Mouse (Mus musculus) cerebellum, adult 8-10 months (tissue): ENCODE measurements at regions not wholly inside any gene's neighbourhood (a gene's known extent, or its start where the extent isn't known, plus 50 kb on each side); places are given as distances from the start of the nearest gene placed in this dataset.

Source experiments
- DNase-seq: peaks from one replicate; pipeline ENCODE4 v3.0.0; 2022

- DNase-seq: no peak
These were observed 339.1 kb upstream of the Dph6 start for GRCm38 (mm10) chr2:114993882-114994281.

GRCm38 (mm10) chr2:114994691-114995347, 340.1 kb upstream of the Dph6 start:
- no peak for DNase-seq

- no peak for DNase-seq
These were observed 359.2 kb upstream of the Dph6 start for GRCm38 (mm10) chr2:115013916-115014315.

- no peak for DNase-seq
These were observed 372.0 kb upstream of the Dph6 start for GRCm38 (mm10) chr2:115026777-115027176.

GRCm38 (mm10) chr2:115031134-115031533, 376.4 kb upstream of the Dph6 start:
- no peak for DNase-seq

GRCm38 (mm10) chr2:115036205-115036604, 381.4 kb upstream of the Dph6 start:
- DNase-seq: no peak

GRCm38 (mm10) chr2:115042299-115042785, 387.6 kb upstream of the Dph6 start:
- no peak for DNase-seq

GRCm38 (mm10) chr2:115056327-115057070, 401.7 kb upstream of the Dph6 start:
- DNase-seq: no peak

GRCm38 (mm10) chr2:115057200-115057599, 402.4 kb upstream of the Dph6 start:
- DNase-seq: no peak

- DNase-seq: no peak
These were observed 412.9 kb upstream of the Dph6 start for GRCm38 (mm10) chr2:115067489-115068163.

- no peak for DNase-seq
These were observed 414.9 kb upstream of the Dph6 start for GRCm38 (mm10) chr2:115069704-115070103.

- no peak for DNase-seq
These were observed 415.4 kb upstream of the Dph6 start for GRCm38 (mm10) chr2:115070123-115070522.

- no peak for DNase-seq
These were observed 415.9 kb upstream of the Dph6 start for GRCm38 (mm10) chr2:115070666-115071065.

- no peak for DNase-seq
These were observed 427.0 kb upstream of the Dph6 start for GRCm38 (mm10) chr2:115081563-115082291.

GRCm38 (mm10) chr2:115082292-115082809, 427.6 kb upstream of the Dph6 start:
- no peak for DNase-seq

GRCm38 (mm10) chr2:115088421-115089120, 433.8 kb upstream of the Dph6 start:
- DNase-seq: no peak

GRCm38 (mm10) chr2:115090430-115091175, 435.8 kb upstream of the Dph6 start:
- DNase-seq: no peak

- DNase-seq: no peak
These were observed 440.6 kb upstream of the Dph6 start for GRCm38 (mm10) chr2:115095351-115095750.

GRCm38 (mm10) chr2:115101501-115101900, 446.7 kb upstream of the Dph6 start:
- no peak for DNase-seq

GRCm38 (mm10) chr2:115119429-115120205, 461.9 kb upstream of the BC052040 start:
- no peak for DNase-seq

- DNase-seq: no peak
These were observed 461.4 kb upstream of the BC052040 start for GRCm38 (mm10) chr2:115120206-115120503.
